Mouse (Mus musculus) c-Kit-negative CD71-positive TER-119-positive erythroid progenitor cells, embryonic 14.5 days (primary cell): ENCODE results near the gene Hoxa11.

Experiments used
- DNase-seq: peaks from one replicate; pipeline ENCODE4 v3.0.0-alpha.2; 2013; ENCODE audit warnings: low read depth, low spot score

Hoxa11 gene

DNA sequence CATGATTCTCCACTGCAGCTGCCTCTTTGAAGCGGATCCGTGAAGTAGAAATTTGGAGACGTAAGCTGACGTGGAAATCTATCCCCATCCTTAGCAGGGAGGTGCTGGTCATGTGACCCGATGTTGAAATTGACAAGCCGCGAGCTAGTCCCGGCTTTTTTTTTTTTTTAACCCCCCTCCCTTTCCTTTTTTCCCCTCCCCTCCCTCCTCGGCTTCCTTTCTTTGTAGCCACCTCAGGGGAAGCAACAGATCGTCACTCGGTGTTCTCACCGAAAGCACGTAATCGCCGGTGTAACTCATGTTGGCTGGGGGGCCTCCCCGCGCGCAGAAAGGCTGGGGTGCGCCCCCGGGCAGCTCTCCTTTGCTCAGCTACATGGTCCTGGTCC lies at the start of gene Hoxa11:
Gene Hoxa11 (minus strand): TSS at position 54 of the 386 bp plus-strand sequence.
- DNase-seq = no peak

DNA sequence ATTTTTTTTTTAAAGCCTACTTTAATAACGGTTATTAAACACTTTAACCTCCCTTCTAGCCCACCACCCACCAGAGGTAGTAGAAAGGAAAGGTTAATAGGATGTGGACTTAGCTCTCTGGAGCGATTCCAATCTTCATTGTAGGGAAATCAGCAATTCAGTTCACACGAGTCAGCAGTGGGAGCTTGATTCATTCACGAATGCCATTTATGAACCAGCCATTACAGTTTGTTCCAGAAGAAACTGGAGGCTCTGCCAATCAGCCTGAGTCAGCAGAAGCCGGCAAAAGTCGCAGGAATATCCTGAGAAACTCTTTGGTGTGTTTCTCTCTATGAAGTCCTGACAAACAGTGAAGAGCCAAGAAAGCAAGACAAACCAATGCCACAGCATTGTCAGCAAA lies 49.0 kb upstream of the Hoxa11 start:
- no peak for DNase-seq

DNA sequence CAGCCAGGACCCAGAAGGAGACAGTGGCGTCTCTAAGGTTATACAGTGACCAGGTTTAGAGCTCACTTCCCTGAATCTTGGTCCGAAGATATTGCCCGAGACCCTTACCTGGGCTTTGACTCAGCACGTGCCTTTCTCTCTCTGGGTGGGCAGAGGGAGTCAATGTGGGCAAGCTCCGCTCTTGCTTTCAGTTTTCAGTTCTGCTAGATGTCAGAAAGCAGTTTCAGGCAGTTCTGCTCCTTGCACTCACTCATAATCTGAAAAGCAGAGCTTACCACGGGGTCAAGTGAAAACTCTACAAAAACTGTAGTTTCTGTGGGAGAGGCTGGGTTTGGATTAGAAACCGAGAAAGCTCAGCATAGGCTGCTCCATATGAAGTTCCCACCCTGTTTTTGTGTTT lies 46.7 kb upstream of the Hoxa11 start:
- no peak for DNase-seq

DNA sequence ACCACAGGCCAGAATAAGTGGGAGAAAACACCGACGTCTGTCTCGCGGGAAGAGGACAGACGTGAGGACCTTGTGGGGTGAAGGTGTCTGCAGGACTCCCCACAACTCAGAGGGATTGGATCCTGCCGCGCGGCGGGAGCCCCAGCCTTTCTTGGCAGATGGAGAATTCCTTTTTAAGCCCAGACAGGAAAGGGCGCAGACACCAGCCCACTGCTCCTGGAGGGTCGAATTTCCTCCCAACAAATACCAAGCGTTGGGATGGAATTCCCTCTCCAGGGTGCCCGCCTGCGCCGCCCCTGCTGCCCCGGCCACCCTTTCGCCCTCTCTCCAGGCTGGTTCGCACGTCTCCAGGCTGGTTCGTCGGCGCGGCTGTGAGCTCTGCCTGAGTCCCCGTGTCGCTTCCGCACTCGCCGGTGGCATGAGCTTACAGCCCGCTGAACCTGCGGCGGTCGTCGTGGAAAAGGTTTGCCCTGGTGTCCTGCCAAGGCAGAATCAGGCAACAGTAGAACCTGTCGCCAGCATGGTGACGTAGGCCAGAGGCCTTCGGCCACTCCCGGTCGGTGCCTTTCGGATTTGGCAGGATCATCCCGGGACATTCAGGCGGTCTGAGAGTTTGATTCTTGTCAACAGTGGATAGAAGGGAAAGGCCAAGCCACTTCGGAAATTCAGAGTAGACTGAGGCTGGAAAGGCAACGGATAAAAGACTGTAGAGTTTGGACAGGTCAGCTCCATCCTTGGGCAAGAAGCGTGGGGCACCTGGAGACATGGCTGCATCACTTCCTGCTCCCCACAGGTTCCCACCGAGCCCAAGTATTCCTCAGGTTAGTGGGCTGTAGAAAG lies 45.6 kb upstream of the Hoxa11 start:
- DNase-seq = no peak

- no peak for DNase-seq
These were observed 44.6 kb upstream of the Hoxa11 start for GRCm38 (mm10) chr6:52290186-52290585.

GRCm38 (mm10) chr6:52283896-52284295 lies 38.3 kb upstream of the Hoxa11 start:
- DNase-seq = no peak

DNA sequence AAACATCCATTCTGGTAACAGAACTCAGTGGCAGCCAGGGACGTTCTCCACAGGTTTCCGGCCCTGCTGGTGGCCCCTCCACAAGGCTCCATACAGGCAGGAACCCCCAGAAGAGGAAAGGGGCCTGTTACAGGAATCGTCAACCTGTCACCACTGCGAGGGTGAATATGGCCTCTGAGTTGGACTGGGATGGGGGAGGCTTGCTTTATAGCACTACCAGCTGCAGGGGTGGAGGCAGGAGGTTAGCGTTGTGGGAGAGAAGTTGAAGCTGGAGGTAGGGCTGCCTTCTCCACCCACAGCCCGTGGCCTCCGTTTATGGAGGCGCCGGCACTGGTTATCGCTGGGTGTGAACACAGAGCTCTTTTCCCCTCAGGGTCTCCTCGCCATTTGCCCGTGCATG lies 35.5 kb upstream of the Hoxa11 start:
- no peak for DNase-seq

- DNase-seq = no peak
These were observed 31.3 kb upstream of the Hoxa11 start for GRCm38 (mm10) chr6:52276920-52277319.

GRCm38 (mm10) chr6:52276382-52276781 lies 30.8 kb upstream of the Hoxa11 start:
- DNase-seq = no peak

- no peak for DNase-seq
These were observed 30.1 kb upstream of the Hoxa11 start for GRCm38 (mm10) chr6:52275563-52276280.

- no peak for DNase-seq
These were observed 29.0 kb upstream of the Hoxa11 start for GRCm38 (mm10) chr6:52274576-52274975.

- DNase-seq = no peak
These were observed 28.2 kb upstream of the Hoxa11 start for GRCm38 (mm10) chr6:52273656-52274280.

DNA sequence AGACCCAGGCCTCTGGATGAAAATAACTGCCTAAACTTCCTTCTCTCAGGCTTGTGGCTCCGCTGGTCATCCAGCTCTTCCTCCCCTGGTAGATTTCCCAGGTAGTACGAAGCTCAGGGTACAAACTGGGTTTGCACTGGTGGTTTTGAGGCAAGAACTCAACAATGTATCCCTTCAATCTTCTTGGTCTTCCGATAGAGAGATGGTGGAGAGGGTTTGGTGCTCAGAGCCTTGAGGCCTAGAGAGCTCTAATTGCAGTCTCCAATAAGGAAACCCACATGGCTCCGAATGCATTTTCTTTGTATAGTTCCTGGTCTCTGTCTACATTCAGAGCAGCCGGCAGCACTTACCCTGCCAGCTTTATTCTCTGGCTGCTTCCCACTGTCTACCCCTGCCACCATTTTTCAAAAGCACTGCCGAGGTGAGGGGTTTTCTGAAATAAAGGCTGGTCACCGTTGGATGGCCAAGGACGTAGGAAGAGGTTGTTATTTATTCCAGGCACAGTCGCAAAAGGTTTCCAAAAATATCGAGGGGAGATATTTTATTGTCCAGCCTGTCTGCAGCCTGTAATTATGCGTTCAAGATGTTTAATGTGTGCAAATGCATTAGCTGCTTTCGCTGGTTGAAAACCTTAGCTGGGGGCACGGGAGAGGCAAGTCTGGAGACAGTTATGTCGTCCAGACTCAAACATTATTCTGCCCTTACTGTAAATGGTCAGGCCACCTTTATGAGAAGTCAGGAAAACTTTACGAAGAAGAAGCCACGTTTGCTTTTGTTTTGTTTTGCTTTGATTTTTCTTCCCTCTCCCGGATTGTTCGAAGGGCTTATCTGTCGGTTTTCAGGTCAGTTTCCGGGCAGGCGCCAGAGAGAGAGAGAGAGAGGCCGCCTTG lies 27.4 kb upstream of the Hoxa11 start:
- DNase-seq = no peak

- DNase-seq = no peak
These were observed 25.2 kb upstream of the Hoxa11 start for GRCm38 (mm10) chr6:52270494-52271480.

- no peak for DNase-seq
These were observed 23.1 kb upstream of the Hoxa11 start for GRCm38 (mm10) chr6:52268756-52269155.

GRCm38 (mm10) chr6:52268341-52268740 lies 22.7 kb upstream of the Hoxa11 start:
- DNase-seq = no peak

DNA sequence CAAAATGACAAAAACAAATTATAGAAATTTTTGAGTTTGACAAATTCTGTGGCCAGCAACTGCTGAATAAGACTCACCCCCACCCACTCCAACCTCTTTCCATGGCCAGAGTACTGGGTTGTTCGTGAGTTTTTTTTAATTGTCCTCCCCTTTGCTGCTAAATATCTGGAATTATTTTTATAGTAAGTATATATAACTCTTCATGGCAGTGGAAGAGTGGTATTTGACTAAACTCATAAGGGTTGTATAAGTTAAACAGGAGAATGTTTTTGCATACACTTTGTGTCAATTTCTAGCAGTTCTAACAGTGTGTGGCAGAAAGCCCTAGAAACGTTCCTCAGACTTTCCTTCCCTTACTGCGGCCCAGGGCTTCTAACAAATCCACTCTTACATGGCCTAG lies 22.1 kb upstream of the Hoxa11 start:
- DNase-seq = no peak

DNA sequence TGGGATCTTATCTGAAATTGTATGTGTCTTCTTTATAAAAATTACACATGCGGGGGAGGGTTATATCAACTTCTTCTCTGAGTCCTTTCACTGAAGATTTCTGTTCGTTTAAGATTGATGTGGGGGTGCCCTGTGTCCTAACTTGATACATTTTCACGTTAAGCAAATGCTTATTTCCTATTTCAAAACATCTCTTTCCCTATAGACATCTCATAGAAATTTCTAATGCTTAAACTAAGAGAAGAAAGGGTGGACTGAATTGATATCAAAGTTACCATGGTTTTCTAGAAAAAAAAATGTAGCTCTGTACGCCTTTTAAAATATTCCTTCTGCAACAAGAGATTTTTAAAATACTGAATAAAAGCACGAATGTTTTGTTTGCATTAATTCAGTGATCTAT lies 21.6 kb upstream of the Hoxa11 start:
- no peak for DNase-seq

GRCm38 (mm10) chr6:52266666-52266985 lies 21.0 kb upstream of the Hoxa11 start:
- no peak for DNase-seq

DNA sequence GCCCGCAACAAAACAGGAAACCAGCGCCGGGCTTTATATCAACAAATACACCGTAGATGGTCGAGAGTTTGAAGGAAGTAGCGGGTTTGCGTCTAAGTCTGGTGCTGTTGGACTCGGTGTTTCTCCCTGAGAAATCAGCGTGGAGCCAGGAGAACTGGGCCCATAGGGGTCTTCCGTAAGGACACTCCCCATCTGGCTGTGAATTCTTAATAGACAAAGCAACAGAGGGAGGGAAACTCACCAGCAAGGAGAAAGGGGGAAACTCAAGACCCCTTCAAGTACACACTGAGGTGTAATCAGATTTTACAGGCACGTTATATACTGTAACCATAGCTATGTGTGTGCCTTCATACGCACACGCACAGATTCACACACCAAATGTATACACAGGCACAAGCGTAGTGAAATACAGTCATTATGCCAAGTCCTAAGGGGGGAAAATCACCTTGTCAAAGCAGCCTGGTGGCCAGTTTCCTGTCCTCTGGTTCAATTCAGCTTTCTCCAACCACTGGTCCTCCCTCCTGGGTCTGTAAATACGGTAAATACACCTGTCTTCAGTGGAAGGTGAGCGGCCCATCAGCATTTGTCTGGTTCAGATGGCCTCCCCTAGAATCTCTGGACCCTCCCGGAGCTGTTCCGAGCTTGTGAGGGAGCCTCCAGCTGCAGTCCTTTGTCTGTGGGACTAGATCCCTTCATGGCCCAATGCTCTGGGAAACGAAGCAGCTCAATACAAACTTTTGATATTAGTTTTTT lies 20.5 kb upstream of the Hoxa11 start:
- no peak for DNase-seq
